Mouse (Mus musculus) embryonic facial prominence, embryonic 14.5 days (tissue): ENCODE data around the gene Ctcfl. TPM values are rescaled to one million over a fixed set of nuclear protein-coding genes. Genes with fewer than 3 reads are reported as not detected.

ENCODE experiments used
- ATAC-seq: fragments of 200-750 bp; cut with Nextera tagmentation; 2 replicates; pipeline ENCODE4 v1.8.0; 2017; ENCODE audit warnings: low read depth, moderate number of reproducible peaks, moderate TSS enrichment
- DNase-seq: peaks from one replicate; pipeline ENCODE4 v3.0.0-alpha.2; 2015; ENCODE audit warnings: low spot score
- H3K27ac ChIP-seq: fragments of 300-500 bp; sonication (generic); replicated peaks from 2 replicates; pipeline ENCODE4 v1.5.1; 2014; ENCODE audit warnings: low read depth, mild to moderate bottlenecking, low read length, moderate library complexity
- H3K27me3 ChIP-seq: fragments of 300-500 bp; sonication (generic); replicated peaks from 2 replicates; pipeline ENCODE4 v1.6.1; 2014; ENCODE audit warnings: low read length; ENCODE audit not compliant: control insufficient read depth, insufficient read depth
- H3K36me3 ChIP-seq: fragments of 300-500 bp; sonication (generic); 2 replicates; pipeline ENCODE4 v1.6.1; 2014; ENCODE audit warnings: low read length, mixed read lengths; ENCODE audit not compliant: control insufficient read depth, insufficient read depth
- H3K4me1 ChIP-seq: fragments of 300-500 bp; sonication (generic); 2 replicates; pipeline ENCODE4 v1.6.1; 2014; ENCODE audit warnings: antibody characterized with exemption, low read length; ENCODE audit not compliant: control insufficient read depth, insufficient read depth
- H3K4me2 ChIP-seq: fragments of 300-500 bp; sonication (generic); 2 replicates; pipeline ENCODE4 v1.6.1; 2014; ENCODE audit warnings: low read depth, mild to moderate bottlenecking, low read length, moderate library complexity, mixed read lengths
- H3K4me3 ChIP-seq: fragments of 300-500 bp; sonication (generic); 2 replicates; pipeline ENCODE4 v1.5.1; 2014; ENCODE audit warnings: low read depth, mild to moderate bottlenecking, low read length
- H3K9ac ChIP-seq: fragments of 300-500 bp; sonication (generic); 2 replicates; pipeline ENCODE4 v1.6.1; 2014; ENCODE audit warnings: low read depth, mild to moderate bottlenecking, low read length, moderate library complexity, mixed read lengths
- H3K9me3 ChIP-seq: fragments of 300-500 bp; sonication (generic); 2 replicates; pipeline ENCODE4 v1.6.1; 2016; ENCODE audit warnings: low read length; ENCODE audit not compliant: control insufficient read depth
- WGBS: fragments of 180-500 bp; shearing (Covaris S2); extraction: QIAGEN DNeasy Blood & Tissue Kit; methylation state at CpG from one replicate; pipeline ENCODE4 v1.1.7; 2014; 5-methylcytosine and 5-hydroxymethylcytosine counted together
- polyA plus RNA-seq: library from polyadenylated mRNA; unstranded; fragments of >200 nt; fragmentation: Nextera tagmentation; extraction: Ambion mirVana; gene quantifications from 2 replicates; pipeline ENCODE4 v1.2.1, GENCODE M21; 2014

Ctcfl gene
- polyA plus RNA-seq, 1 experiment from 2014 or later = 0.06 TPM

GRCm38 (mm10) chr2:173061443-173062351 lies 57.6 kb downstream of the Ctcfl start:
- Histone ChIP-seq H3K4me3 (no peak overlapping the region), H3K9ac (no peak overlapping the region), H3K36me3 (no peaks in the 10 kb centered on the region), H3K27ac (no peak overlapping the region), H3K27me3 (no peaks in the 10 kb centered on the region), H3K9me3 (no peaks in the 10 kb centered on the region), H3K4me2 (no peak overlapping the region), H3K4me1 (no peaks in the 10 kb centered on the region)
- ATAC-seq (no peak), DNase-seq (no peak)
- WGBS = 71% methylated on average over 14 of the region's 15 CpGs

GRCm38 (mm10) chr2:173060450-173060849 lies 58.9 kb downstream of the Ctcfl start:
- H3K4me1 ChIP-seq = no peaks in the 10 kb centered on the region
- WGBS = 74% methylated on average over 9 of the region's 9 CpGs
- no peaks in the 10 kb centered on the region for H3K9me3 ChIP-seq
- H3K4me2 ChIP-seq = no peak overlapping the region
- DNase-seq = no peak
- no peak for ATAC-seq
- no peak overlapping the region for H3K27ac ChIP-seq
- H3K9ac ChIP-seq = no peak overlapping the region
- no peak overlapping the region for H3K4me3 ChIP-seq
- no peaks in the 10 kb centered on the region for H3K36me3 ChIP-seq
- no peaks in the 10 kb centered on the region for H3K27me3 ChIP-seq

GRCm38 (mm10) chr2:173058263-173058662 lies 61.1 kb downstream of the Ctcfl start:
- Histone ChIP-seq H3K36me3 (no peaks in the 10 kb centered on the region), H3K9me3 (no peaks in the 10 kb centered on the region), H3K27ac (0 out of 2 replicates have a peak overlapping the region, but pooled peaks have one; percentile 7), H3K27me3 (no peaks in the 10 kb centered on the region), H3K4me1 (no peaks in the 10 kb centered on the region), H3K4me3 (no peak overlapping the region), H3K4me2 (no peak overlapping the region), H3K9ac (no peak overlapping the region)
- ATAC-seq = no peak
- 34% methylated on average over 11 of the region's 11 CpGs for WGBS
- peak; percentile 57 for DNase-seq

- H3K9me3 ChIP-seq = no peaks in the 10 kb centered on the region
- no peak overlapping the region for H3K4me2 ChIP-seq
- H3K9ac ChIP-seq = no peak overlapping the region
- DNase-seq = peak; percentile 65
- ATAC-seq = peak; percentile 51; the same call in 1 of the 2 replicates
- no peak overlapping the region for H3K4me3 ChIP-seq
- no peaks in the 10 kb centered on the region for H3K4me1 ChIP-seq
- 25% methylated on average over 8 of the region's 10 CpGs for WGBS
- no peaks in the 10 kb centered on the region for H3K36me3 ChIP-seq
- H3K27ac ChIP-seq = no peak overlapping the region
- H3K27me3 ChIP-seq = no peaks in the 10 kb centered on the region
Measured at GRCm38 (mm10) chr2:173057623-173058022, 61.7 kb downstream of the Ctcfl start.

GRCm38 (mm10) chr2:173056882-173057315 lies 62.4 kb downstream of the Ctcfl start:
- H3K9ac ChIP-seq = no peak overlapping the region
- ATAC-seq = no peak
- H3K36me3 ChIP-seq = no peaks in the 10 kb centered on the region
- WGBS = 73% methylated on average over 11 of the region's 11 CpGs
- no peak overlapping the region for H3K4me3 ChIP-seq
- H3K4me1 ChIP-seq = no peaks in the 10 kb centered on the region
- H3K9me3 ChIP-seq = no peaks in the 10 kb centered on the region
- no peak for DNase-seq
- no peak overlapping the region for H3K4me2 ChIP-seq
- H3K27ac ChIP-seq = no peak overlapping the region
- no peaks in the 10 kb centered on the region for H3K27me3 ChIP-seq

- no peaks in the 10 kb centered on the region for H3K27me3 ChIP-seq
- no peak overlapping the region for H3K9ac ChIP-seq
- no peaks in the 10 kb centered on the region for H3K36me3 ChIP-seq
- no peaks in the 10 kb centered on the region for H3K9me3 ChIP-seq
- H3K4me2 ChIP-seq = no peak overlapping the region
- no peak for ATAC-seq
- H3K4me1 ChIP-seq = no peaks in the 10 kb centered on the region
- 76% methylated on average over 10 of the region's 10 CpGs for WGBS
- no peak overlapping the region for H3K27ac ChIP-seq
- no peak for DNase-seq
- no peak overlapping the region for H3K4me3 ChIP-seq
Measured at GRCm38 (mm10) chr2:173056303-173056881, 62.9 kb downstream of the Ctcfl start.

- ATAC-seq (no peak), DNase-seq (no peak)
- Histone ChIP-seq H3K4me3 (no peak overlapping the region), H3K4me2 (no peak overlapping the region), H3K4me1 (no peaks in the 10 kb centered on the region), H3K9me3 (no peaks in the 10 kb centered on the region), H3K9ac (no peak overlapping the region), H3K36me3 (no peaks in the 10 kb centered on the region), H3K27me3 (no peaks in the 10 kb centered on the region), H3K27ac (no peak overlapping the region)
- WGBS = 68% methylated on average over 6 of the region's 6 CpGs
Measured at GRCm38 (mm10) chr2:173053846-173054245, 65.5 kb downstream of the Ctcfl start.

GRCm38 (mm10) chr2:173052881-173053280 lies 66.4 kb downstream of the Ctcfl start:
- H3K4me3 ChIP-seq = no peak overlapping the region
- H3K36me3 ChIP-seq = no peaks in the 10 kb centered on the region
- no peaks in the 10 kb centered on the region for H3K27me3 ChIP-seq
- DNase-seq = no peak
- no peak overlapping the region for H3K27ac ChIP-seq
- WGBS = 88% methylated on average over 6 of the region's 8 CpGs
- H3K4me1 ChIP-seq = no peaks in the 10 kb centered on the region
- no peak overlapping the region for H3K4me2 ChIP-seq
- no peak overlapping the region for H3K9ac ChIP-seq
- H3K9me3 ChIP-seq = no peaks in the 10 kb centered on the region
- no peak for ATAC-seq
